11 mouse cellular contexts compared by ENCODE assay signal in genomic region chr12:99646556-99647354, GRCm38 (mm10).
DNase-seq lines count a peak whose midpoint lies in the region; ATAC-seq and TF ChIP-seq lines count a peak whose summit lies in the region.
"Had no signal": no experiment of that assay in that cellular context is flagged by ENCODE, and none has a peak within 500 bp of the region (broad histone marks: within the 10 kb centered on the region; RNA-seq: fewer than 3 reads in every experiment).

No protein-coding gene starts in this region.

- H3K9me3 ChIP-seq in lung, postnatal 0 days (ENCODE audit: low read length), result no peaks in the 10 kb centered on the region
- peaks cover 26% of the 10 kb centered on the region for H3K9me3 ChIP-seq in kidney, embryonic 15.5 days (replicated peaks)
- H3K9me3 ChIP-seq: forebrain, embryonic 15.5 days had no signal

- DNase-seq in lung, postnatal 0 days (ENCODE audit: low spot score), result peak; percentile 61
- DNase-seq in lung, adult 2 months, result no peak
- DNase-seq in brain, adult 2 months (ENCODE audit: low read depth, low spot score), result peak; percentile 24
- DNase-seq in monocyte, adult 2 months (ENCODE audit: low read depth in 1 of 2, low spot score in 2 of 2), result peak; percentile 32 to 53
- peak; percentile 55 for DNase-seq in thymus, postnatal 4 days
- no peak for DNase-seq in layer of hippocampus, adult 18-20 months (ENCODE audit: low spot score in 2 of 2)
- DNase-seq: retina, postnatal 1 day had no signal

- no peak overlapping the region for H3K9ac ChIP-seq in lung, postnatal 0 days (replicated peaks; ENCODE audit: low read depth)
- H3K9ac ChIP-seq in kidney, embryonic 15.5 days, result no peak overlapping the region
- H3K9ac ChIP-seq: forebrain, embryonic 15.5 days; limb, embryonic 15.5 days had no signal

- no peaks in the 10 kb centered on the region for H3K36me3 ChIP-seq in lung, postnatal 0 days (ENCODE audit: insufficient read depth, low read length)
- H3K36me3 ChIP-seq in kidney, embryonic 15.5 days, result no peaks in the 10 kb centered on the region
- H3K36me3 ChIP-seq: forebrain, embryonic 15.5 days; limb, embryonic 15.5 days had no signal

- TF ChIP-seq EP300 in lung, postnatal 0 days (IDR thresholded peaks at IDR 0.05), result no peak

- H3K4me2 ChIP-seq in lung, postnatal 0 days (replicated peaks; ENCODE audit: low read depth, low read length), result no peak overlapping the region
- no peak overlapping the region for H3K4me2 ChIP-seq in kidney, embryonic 15.5 days
- H3K4me2 ChIP-seq: forebrain, embryonic 15.5 days; limb, embryonic 15.5 days had no signal

- WGBS in lung, postnatal 0 days, result 78% methylated on average over 11 of the region's 11 CpGs
- WGBS in lung, adult 2 months, result 82% methylated on average over 11 of the region's 11 CpGs
- 89% methylated on average over 11 of the region's 11 CpGs for WGBS in kidney, embryonic 15.5 days

- H3K27ac ChIP-seq in lung, postnatal 0 days (ENCODE audit: low read length), result no peak overlapping the region
- H3K27ac ChIP-seq in kidney, embryonic 15.5 days, result no peak overlapping the region
- H3K27ac ChIP-seq: forebrain, embryonic 15.5 days; limb, embryonic 15.5 days had no signal

- no peak overlapping the region for H3K4me3 ChIP-seq in lung, postnatal 0 days (ENCODE audit: low read depth, low read length)
- no peak overlapping the region for H3K4me3 ChIP-seq in lung, adult 2 months (replicated peaks; ENCODE audit: extremely low read depth, low read depth, low read length)
- no peak overlapping the region for H3K4me3 ChIP-seq in kidney, embryonic 15.5 days (replicated peaks)
- H3K4me3 ChIP-seq: forebrain, embryonic 15.5 days; limb, embryonic 15.5 days had no signal

- TF ChIP-seq POLR2A in lung, adult 2 months (IDR thresholded peaks at IDR 0.05; ENCODE audit: borderline replicate concordance, extremely low read depth, low read depth, low read length), result no peak

- no peaks in the 10 kb centered on the region for H3K4me1 ChIP-seq in lung, postnatal 0 days (ENCODE audit: insufficient read depth, low read depth, low read length)
- no peaks in the 10 kb centered on the region for H3K4me1 ChIP-seq in lung, adult 2 months (ENCODE audit: control insufficient read depth, insufficient read depth, low read length)
- H3K4me1 ChIP-seq in kidney, embryonic 15.5 days, result no peaks in the 10 kb centered on the region
- H3K4me1 ChIP-seq: forebrain, embryonic 15.5 days had no signal

- TF ChIP-seq CTCF in lung, postnatal 0 days (IDR thresholded peaks at IDR 0.05), result no peak
- TF ChIP-seq CTCF in lung, adult 2 months (IDR thresholded peaks at IDR 0.05; ENCODE audit: insufficient read depth, low read length), result no peak

- no peak for ATAC-seq in lung, postnatal 0 days
- no peak for ATAC-seq in kidney, embryonic 15.5 days (replicated peaks; ENCODE audit: low FRiP score)
- ATAC-seq: forebrain, embryonic 15.5 days; Patski had no signal

- H3K27me3 ChIP-seq in lung, postnatal 0 days (replicated peaks; ENCODE audit: insufficient read depth, low read length), result no peaks in the 10 kb centered on the region
- no peaks in the 10 kb centered on the region for H3K27me3 ChIP-seq in kidney, embryonic 15.5 days
- H3K27me3 ChIP-seq: forebrain, embryonic 15.5 days; limb, embryonic 15.5 days; Patski had no signal

Comparison
In these comparisons a context has a peak if more than half of its experiments do, and no peak if none do; other contexts are left out.
1. DNase-seq: peak in lung, postnatal 0 days (single experiment), brain, adult 2 months (single experiment), monocyte, adult 2 months (2 of 2) and thymus, postnatal 4 days (single experiment); none in lung, adult 2 months (single experiment) and layer of hippocampus, adult 18-20 months (0 of 2).